Comparison of ENCODE assay signal across 10 mouse cellular contexts in the genomic region with DNA sequence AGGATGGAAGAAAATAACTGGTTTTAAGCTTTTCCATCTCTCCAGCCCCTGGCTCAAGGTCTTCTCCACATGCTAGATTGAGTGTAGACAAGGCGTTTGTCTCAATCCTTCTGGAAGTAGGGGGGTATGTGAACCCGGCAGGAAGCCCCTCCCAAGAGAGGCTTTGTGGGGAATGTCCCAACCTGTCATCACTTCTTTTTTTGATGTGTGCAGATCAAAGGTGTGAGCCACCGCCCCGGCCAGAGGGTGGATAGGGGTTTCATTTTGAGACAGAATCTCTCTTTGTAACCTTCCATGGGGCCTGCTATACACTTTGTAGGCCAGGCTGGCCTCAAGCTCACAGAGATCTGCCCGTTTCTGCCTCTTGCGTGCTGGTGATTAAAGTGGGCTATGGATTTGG. TPM values are rescaled to one million over a fixed set of nuclear protein-coding genes. Genes with fewer than 3 reads are reported as not detected.
DNase-seq lines count a peak whose midpoint lies in the region; ATAC-seq and TF ChIP-seq lines count a peak whose summit lies in the region.
"Had no signal": no experiment of that assay in that cellular context is flagged by ENCODE, and none has a peak within 500 bp of the region (broad histone marks: within the 10 kb centered on the region; RNA-seq: fewer than 3 reads in every experiment).

No protein-coding gene starts in this region.

- no peak overlapping the region for H3K4me3 ChIP-seq in hindbrain, embryonic 10.5 days
- H3K4me3 ChIP-seq in hindbrain, embryonic 14.5 days (replicated peaks; ENCODE audit: low read length) = no peak overlapping the region
- H3K4me3 ChIP-seq in E14TG2a.4 (replicated peaks; ENCODE audit: low read length) = peak overlapping the region; percentile 64
- H3K4me3 ChIP-seq in heart, embryonic 16.5 days (ENCODE audit: low read length) = no peak overlapping the region
- no peak overlapping the region for H3K4me3 ChIP-seq in midbrain, embryonic 15.5 days

- peaks cover 90% of the 10 kb centered on the region for H3K4me1 ChIP-seq in hindbrain, embryonic 10.5 days (replicated peaks)
- peaks cover 80% of the 10 kb centered on the region for H3K4me1 ChIP-seq in hindbrain, embryonic 14.5 days (replicated peaks; ENCODE audit: control insufficient read depth, insufficient read depth, low read length)
- H3K4me1 ChIP-seq in E14TG2a.4 (replicated peaks; ENCODE audit: low read depth, low read length) = peaks cover 87% of the 10 kb centered on the region
- peaks cover 86% of the 10 kb centered on the region for H3K4me1 ChIP-seq in heart, embryonic 16.5 days (ENCODE audit: control insufficient read depth, insufficient read depth, low read length)
- peaks cover 81% of the 10 kb centered on the region for H3K4me1 ChIP-seq in midbrain, embryonic 15.5 days

- peaks cover 14% of the 10 kb centered on the region for H3K36me3 ChIP-seq in hindbrain, embryonic 10.5 days
- H3K36me3 ChIP-seq in hindbrain, embryonic 14.5 days (replicated peaks; ENCODE audit: control insufficient read depth, insufficient read depth) = no peaks in the 10 kb centered on the region
- peaks cover 27% of the 10 kb centered on the region for H3K36me3 ChIP-seq in E14TG2a.4 (ENCODE audit: insufficient read depth, low read length)
- no peaks in the 10 kb centered on the region for H3K36me3 ChIP-seq in heart, embryonic 16.5 days (ENCODE audit: control insufficient read depth, insufficient read depth)
- no peaks in the 10 kb centered on the region for H3K36me3 ChIP-seq in midbrain, embryonic 15.5 days (replicated peaks)

- H3K4me2 ChIP-seq in hindbrain, embryonic 14.5 days (replicated peaks) = no peak overlapping the region; the same call in 1 of the 2 replicates
- peak overlapping the region; percentile 80 for H3K4me2 ChIP-seq in heart, embryonic 16.5 days (ENCODE audit: low read depth, low read length)
- H3K4me2 ChIP-seq in midbrain, embryonic 15.5 days = peak overlapping the region; percentile 93; the same call in 1 of the 2 replicates

- 71% methylated on average over 6 of the region's 6 CpGs for WGBS in hindbrain, embryonic 10.5 days
- 68% methylated on average over 6 of the region's 6 CpGs for WGBS in hindbrain, embryonic 14.5 days
- WGBS in heart, embryonic 16.5 days = 36% methylated on average over 6 of the region's 6 CpGs
- WGBS in midbrain, embryonic 15.5 days = 51% methylated on average over 6 of the region's 6 CpGs

- H3K27ac ChIP-seq in hindbrain, embryonic 10.5 days = peak overlapping the region; percentile 99; the same call in 1 of the 2 replicates
- H3K27ac ChIP-seq in hindbrain, embryonic 14.5 days = no peak overlapping the region
- peak overlapping the region; percentile 17; the same call in 1 of the 2 replicates for H3K27ac ChIP-seq in heart, embryonic 16.5 days (ENCODE audit: low read length)
- peak overlapping the region; percentile 34; the same call in 1 of the 2 replicates for H3K27ac ChIP-seq in midbrain, embryonic 15.5 days

- DNase-seq in hindbrain, embryonic 10.5 days (ENCODE audit: low spot score) = no peak
- DNase-seq in hindbrain, embryonic 14.5 days (ENCODE audit: low spot score) = no peak
- DNase-seq in cerebellum, postnatal 10 days = no peak
- no peak for DNase-seq in right cerebral cortex, postnatal 36 days (ENCODE audit: low spot score in 2 of 2)
- DNase-seq in cerebellum, postnatal 4 days (ENCODE audit: low spot score in 2 of 2) = no peak
- DNase-seq: lung, postnatal 4 days; right cerebral cortex, postnatal 14 days had no signal

- ATAC-seq in hindbrain, embryonic 14.5 days (ENCODE audit: low FRiP score) = no peak
- no peak for ATAC-seq in heart, embryonic 16.5 days (replicated peaks; ENCODE audit: extremely low read depth, insufficient read depth, low FRiP score)
- no peak for ATAC-seq in midbrain, embryonic 15.5 days (replicated peaks)

- H3K9me3 ChIP-seq in hindbrain, embryonic 10.5 days = no peaks in the 10 kb centered on the region
- H3K9me3 ChIP-seq in hindbrain, embryonic 14.5 days (ENCODE audit: control insufficient read depth, low read length) = no peaks in the 10 kb centered on the region
- H3K9me3 ChIP-seq in E14TG2a.4 (ENCODE audit: low read length) = no peaks in the 10 kb centered on the region
- no peaks in the 10 kb centered on the region; the same call in 1 of the 2 replicates for H3K9me3 ChIP-seq in heart, embryonic 16.5 days (replicated peaks; ENCODE audit: control insufficient read depth, low read length)
- H3K9me3 ChIP-seq in midbrain, embryonic 15.5 days = no peaks in the 10 kb centered on the region

- no peaks in the 10 kb centered on the region for H3K27me3 ChIP-seq in hindbrain, embryonic 10.5 days (ENCODE audit: insufficient read depth, poor library complexity, severe bottlenecking)
- H3K27me3 ChIP-seq in hindbrain, embryonic 14.5 days (ENCODE audit: control insufficient read depth, insufficient read depth, low read length) = no peaks in the 10 kb centered on the region
- H3K27me3 ChIP-seq in E14TG2a.4 (ENCODE audit: insufficient read depth, low read length) = no peaks in the 10 kb centered on the region
- H3K27me3 ChIP-seq in heart, embryonic 16.5 days (ENCODE audit: control insufficient read depth, insufficient read depth, low read length) = no peaks in the 10 kb centered on the region
- no peaks in the 10 kb centered on the region for H3K27me3 ChIP-seq in midbrain, embryonic 15.5 days (replicated peaks)

- TF ChIP-seq CTCF in E14TG2a.4 (conservative IDR thresholded peaks at IDR 0.05; ENCODE audit: low read length) = no peak

- no peak overlapping the region; the same call in 1 of the 2 replicates for H3K9ac ChIP-seq in hindbrain, embryonic 14.5 days
- H3K9ac ChIP-seq in heart, embryonic 16.5 days (ENCODE audit: low read length) = peak overlapping the region; percentile 42
- no peak overlapping the region; the same call in 1 of the 2 replicates for H3K9ac ChIP-seq in midbrain, embryonic 15.5 days

RNA-seq across cellular contexts. Expression of gene Prrc2b, which starts 4.7 kb away (rescaled TPM):
- 55.6 and 68.9 TPM in 2 replicates for polyA plus RNA-seq in hindbrain, embryonic 10.5 days (2016; fragmentation: Nextera tagmentation; extraction: Ambion mirVana)
- polyA plus RNA-seq in hindbrain, embryonic 14.5 days (2014; fragmentation: Nextera tagmentation; extraction: Ambion mirVana) = 105 and 119 TPM in 2 replicates
- 19.3 and 30.1 TPM in 2 replicates for polyA plus RNA-seq in heart, embryonic 16.5 days (2015; fragmentation: Nextera tagmentation; extraction: Ambion mirVana)
- polyA plus RNA-seq in midbrain, embryonic 15.5 days (2015; fragmentation: Nextera tagmentation; extraction: Ambion mirVana) = 85.4 and 92.2 TPM in 2 replicates
